Mouse (Mus musculus) kidney, adult 2 months (tissue): ENCODE data around the gene Plppr2. TPM values are rescaled to one million over a fixed set of nuclear protein-coding genes. Genes with fewer than 3 reads are reported as not detected.

ENCODE experiments used
- DNase-seq: peaks from one replicate; pipeline ENCODE4 v3.0.0; 2021
- H3K27ac ChIP-seq: fragments of 200-500 bp; 2 replicates; pipeline ENCODE4 v1.5.1; 2012; ENCODE audit warnings: low read depth, low read length, control low read depth, inconsistent platforms; ENCODE audit not compliant: insufficient read depth
- H3K27me3 ChIP-seq: fragments of 200-500 bp; replicated peaks from 2 replicates; pipeline ENCODE4 v1.6.1; 2012; ENCODE audit warnings: mild to moderate bottlenecking, moderate library complexity, low read length, inconsistent platforms; ENCODE audit not compliant: control insufficient read depth, insufficient read depth
- H3K36me3 ChIP-seq: fragments of 200-500 bp; 2 replicates; pipeline ENCODE4 v1.6.1; 2012; ENCODE audit warnings: mild to moderate bottlenecking, moderate library complexity, low read length, inconsistent platforms; ENCODE audit not compliant: control insufficient read depth, insufficient read depth
- H3K4me1 ChIP-seq: fragments of 200-500 bp; 2 replicates; pipeline ENCODE4 v1.6.1; 2011; ENCODE audit warnings: low read length; ENCODE audit not compliant: control insufficient read depth, insufficient read depth
- H3K4me3 ChIP-seq: fragments of 200-500 bp; 2 replicates; pipeline ENCODE4 v1.5.1; 2011; ENCODE audit warnings: mild to moderate bottlenecking, low read depth, low read length, control low read depth; ENCODE audit not compliant: insufficient read depth
- CTCF ChIP-seq: fragments of 200-500 bp; conservative IDR thresholded peaks from 2 replicates; pipeline ENCODE4 v1.5.1; 2011; ENCODE audit warnings: low read depth, mild to moderate bottlenecking, control low read depth, low read length, moderate library complexity, mixed read lengths; ENCODE audit not compliant: insufficient read depth, insufficient read length
- POLR2A ChIP-seq: fragments of 200-500 bp; IDR thresholded peaks from one replicate; pipeline ENCODE4 v1.6.1; 2011; ENCODE audit warnings: low read depth, low read length, control low read depth
- WGBS: fragments of 180-500 bp; shearing (Covaris S2); methylation state at CpG from one replicate; pipeline ENCODE4 v1.1.7; 2018; 5-methylcytosine and 5-hydroxymethylcytosine counted together
- polyA plus RNA-seq: library from polyadenylated mRNA; depleted of rRNA; stranded (reverse); fragments of >200 nt; gene quantifications from 2 replicates; pipeline ENCODE4 v1.2.3, GENCODE M21; 2012

Plppr2 gene
- polyA plus RNA-seq, 1 experiment, result 6.0 TPM

DNA sequence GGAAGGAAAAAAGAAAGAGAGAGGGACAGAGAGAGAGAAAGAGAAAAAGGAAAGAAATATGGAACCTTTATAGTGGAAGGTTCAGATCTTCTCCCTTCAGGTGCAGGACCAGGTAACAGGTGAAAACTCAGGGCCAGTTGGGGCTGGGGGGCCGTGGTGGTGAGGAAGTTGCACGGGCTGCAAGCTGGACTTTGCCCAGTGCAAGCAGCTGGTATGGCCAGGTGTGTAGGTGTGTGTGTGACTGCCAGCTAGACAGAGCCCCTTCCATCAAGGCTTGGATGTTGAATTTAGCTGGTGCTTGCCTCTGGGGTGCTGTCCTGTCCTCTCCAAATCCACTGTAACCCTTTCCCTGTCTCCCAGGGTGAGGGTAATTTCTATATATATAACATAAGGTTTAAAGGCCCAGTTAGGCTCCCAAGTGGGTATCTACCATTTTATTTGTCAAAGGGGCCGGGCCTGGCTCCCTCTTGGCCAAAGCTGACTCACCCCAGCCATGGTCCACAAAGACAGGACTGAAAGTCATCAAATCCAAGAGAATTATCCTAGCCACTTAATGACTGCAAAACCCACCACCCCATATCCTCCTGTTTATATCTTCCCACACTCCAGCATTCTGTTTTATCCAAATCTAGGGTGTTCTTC lies 19.9 kb upstream of the Plppr2 start:
- no peak for TF ChIP-seq CTCF
- TF ChIP-seq POLR2A, result no peak
- Histone ChIP-seq H3K27me3 (no peaks in the 10 kb centered on the region), H3K36me3 (no peaks in the 10 kb centered on the region), H3K4me1 (no peaks in the 10 kb centered on the region), H3K4me3 (0 out of 2 replicates have a peak overlapping the region, but pooled peaks have one; percentile 85), H3K27ac (no peak overlapping the region)
- WGBS, result 68% methylated on average over 3 of the region's 3 CpGs
- no peak for DNase-seq

DNA sequence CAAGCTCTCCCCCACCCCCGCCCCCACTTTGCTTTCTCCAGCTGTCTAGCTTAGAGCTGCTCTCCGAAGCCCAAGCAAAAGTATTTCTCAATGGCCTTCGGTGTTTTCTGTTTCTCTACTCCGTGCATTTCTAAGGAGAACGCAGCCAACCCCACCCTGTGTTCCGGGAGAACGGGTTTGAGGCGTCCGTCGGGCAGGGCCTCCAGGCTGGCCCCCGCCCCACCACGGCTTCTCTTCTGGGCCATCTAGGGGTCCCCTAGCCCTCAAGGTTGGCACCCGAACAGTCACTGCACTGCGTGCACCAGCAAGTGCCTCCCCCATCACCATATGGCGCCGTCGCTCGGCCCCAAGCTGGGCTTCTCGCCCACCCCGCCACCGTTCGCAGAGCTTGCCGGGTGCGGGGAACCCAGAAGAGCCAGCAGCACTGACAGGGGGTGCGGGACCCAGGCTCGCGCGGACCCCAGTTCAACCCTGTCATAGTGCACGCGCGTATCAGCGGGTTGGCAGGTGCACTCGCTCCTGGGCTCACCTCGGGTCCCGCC lies 19.3 kb upstream of the Plppr2 start:
- TF ChIP-seq POLR2A (no peak), CTCF (no peak)
- Histone ChIP-seq H3K27me3 (no peaks in the 10 kb centered on the region), H3K4me1 (no peaks in the 10 kb centered on the region), H3K4me3 (peak overlapping the region; percentile 85), H3K36me3 (no peaks in the 10 kb centered on the region), H3K27ac (no peak overlapping the region)
- WGBS, result 2% methylated on average over 35 of the region's 35 CpGs
- DNase-seq, result no peak

- Histone ChIP-seq H3K27ac (no peak within 1 kb of the TSS), H3K27me3 (no peaks in the 10 kb centered on the region), H3K36me3 (no peaks in the 10 kb centered on the region), H3K4me1 (no peaks in the 10 kb centered on the region), H3K4me3 (peak within 1 kb of the TSS; percentile 85)
- TF ChIP-seq CTCF (no peak), POLR2A (no peak)
- 2% methylated on average over 36 of the region's 36 CpGs for WGBS
- peak; percentile 98 for DNase-seq
These were observed 18.7 kb upstream of the Plppr2 start, which contains the start of gene Rab3d for GRCm38 (mm10) chr9:21918035-21918592. Gene Rab3d, minus strand, starts transcription at chr9:21918192.

DNA sequence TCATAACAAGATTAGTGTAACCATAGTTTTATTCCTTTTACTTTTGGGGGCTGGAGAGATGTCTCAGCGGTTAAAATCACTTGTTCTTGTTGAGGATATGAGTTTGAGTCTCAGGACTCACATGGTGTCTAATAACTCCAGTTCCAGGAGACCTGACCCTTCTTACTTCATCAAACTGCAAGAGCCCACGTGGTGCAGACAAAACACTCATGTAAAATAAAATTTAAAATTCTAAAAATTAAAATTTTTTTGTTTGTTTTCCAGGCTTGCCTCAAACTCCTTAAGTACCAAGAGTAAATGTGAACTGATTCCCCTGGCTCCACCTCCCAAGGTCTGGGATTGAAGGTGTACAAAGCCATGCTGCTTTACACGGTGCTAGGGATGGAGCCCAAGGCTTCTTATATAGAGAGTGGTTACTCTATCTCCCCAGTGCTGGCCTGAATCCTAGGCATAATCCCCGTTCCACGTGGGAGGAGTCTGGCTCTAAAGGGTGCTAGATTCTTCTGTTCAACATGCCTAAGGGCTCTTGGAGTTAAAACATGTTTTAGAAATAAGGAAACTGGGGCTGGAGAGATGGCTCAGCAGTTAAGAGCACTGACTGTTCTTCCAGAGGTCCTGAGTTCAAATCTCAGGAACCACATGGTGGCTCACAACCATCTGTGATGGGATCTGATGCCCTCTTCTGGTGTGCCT lies 18.0 kb upstream of the Plppr2 start:
- no peaks in the 10 kb centered on the region for H3K36me3 ChIP-seq
- TF ChIP-seq POLR2A (no peak), CTCF (no peak)
- no peak for DNase-seq
- no peak overlapping the region for H3K27ac ChIP-seq
- H3K4me1 ChIP-seq, result peaks cover 3% of the 10 kb centered on the region; the same call in 1 of the 2 replicates
- WGBS, result 25% methylated on average over 5 of the region's 5 CpGs
- no peak overlapping the region for H3K4me3 ChIP-seq
- no peaks in the 10 kb centered on the region for H3K27me3 ChIP-seq

- Histone ChIP-seq H3K27ac (no peak overlapping the region), H3K36me3 (no peaks in the 10 kb centered on the region), H3K4me1 (peaks cover 4% of the 10 kb centered on the region; the same call in 1 of the 2 replicates), H3K4me3 (no peak overlapping the region), H3K27me3 (no peaks in the 10 kb centered on the region)
- TF ChIP-seq POLR2A, result no peak
- TF ChIP-seq CTCF, result no peak
- DNase-seq, result no peak
- 95% methylated on average over 4 of the region's 4 CpGs for WGBS
These were observed 13.8 kb upstream of the Plppr2 start for GRCm38 (mm10) chr9:21923036-21923435.

GRCm38 (mm10) chr9:21923490-21924098 lies 13.2 kb upstream of the Plppr2 start:
- Histone ChIP-seq H3K4me1 (peaks cover 4% of the 10 kb centered on the region; the same call in 1 of the 2 replicates), H3K27ac (peak overlapping the region; percentile 87), H3K4me3 (no peak overlapping the region), H3K27me3 (no peaks in the 10 kb centered on the region), H3K36me3 (no peaks in the 10 kb centered on the region)
- TF ChIP-seq CTCF (no peak), POLR2A (no peak)
- 25% methylated on average over 3 of the region's 3 CpGs for WGBS
- no peak for DNase-seq

DNA sequence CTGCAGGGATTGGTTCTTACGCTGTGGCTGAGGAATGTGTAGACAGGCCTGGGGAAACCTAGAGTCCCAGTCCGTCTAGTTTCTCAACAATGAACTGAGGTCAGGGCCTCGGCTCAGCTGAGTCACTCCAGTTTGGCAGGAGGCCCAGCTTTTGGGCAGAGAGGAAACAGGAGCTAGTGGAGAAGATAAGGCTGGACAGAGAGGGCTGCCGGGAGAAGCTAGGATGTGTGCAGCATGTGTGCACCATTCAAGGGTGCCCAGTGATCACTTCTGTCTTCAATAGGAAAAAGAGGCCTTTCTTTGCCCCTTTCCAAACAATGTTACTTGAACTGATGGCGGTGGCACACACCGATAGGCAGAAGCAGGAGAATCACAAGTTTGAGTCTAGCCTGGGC lies 12.7 kb upstream of the Plppr2 start:
- H3K27me3 ChIP-seq, result no peaks in the 10 kb centered on the region
- peak overlapping the region; percentile 87 for H3K27ac ChIP-seq
- H3K36me3 ChIP-seq, result no peaks in the 10 kb centered on the region
- peak; percentile 96 for DNase-seq
- no peak overlapping the region for H3K4me3 ChIP-seq
- TF ChIP-seq POLR2A, result no peak
- no peak for TF ChIP-seq CTCF
- 28% methylated on average over 6 of the region's 6 CpGs for WGBS
- peaks cover 4% of the 10 kb centered on the region; the same call in 1 of the 2 replicates for H3K4me1 ChIP-seq
